Mouse (Mus musculus) olfactory bulb, adult 2 months (tissue): ENCODE results near the gene Stk10. TPM values are rescaled to one million over a fixed set of nuclear protein-coding genes. Genes with fewer than 3 reads are reported as not detected.

Experiments used
- H3K27ac ChIP-seq: fragments of 200-500 bp; 2 replicates; pipeline ENCODE4 v1.5.1; 2012; ENCODE audit warnings: low read depth, low read length; ENCODE audit not compliant: insufficient read depth
- H3K4me1 ChIP-seq: fragments of 200-500 bp; 2 replicates; pipeline ENCODE4 v1.6.1; 2012; ENCODE audit warnings: low read length; ENCODE audit not compliant: control insufficient read depth, insufficient read depth
- H3K4me3 ChIP-seq: fragments of 200-500 bp; 2 replicates; pipeline ENCODE4 v1.5.1; 2012; ENCODE audit warnings: mild to moderate bottlenecking, low read depth, low read length, moderate library complexity; ENCODE audit not compliant: insufficient read depth
- CTCF ChIP-seq: fragments of 200-500 bp; IDR thresholded peaks from 2 replicates; pipeline ENCODE4 v1.5.1; 2012; ENCODE audit warnings: low read depth, mild to moderate bottlenecking, low read length, moderate library complexity; ENCODE audit not compliant: insufficient read depth
- POLR2A ChIP-seq: fragments of 200-500 bp; IDR thresholded peaks from 2 replicates; pipeline ENCODE4 v1.6.1; 2012; ENCODE audit warnings: mild to moderate bottlenecking, low read depth, low read length, moderate library complexity; ENCODE audit not compliant: insufficient read depth
- WGBS: fragments of 180-500 bp; shearing (Covaris S2); methylation state at CpG from one replicate; pipeline ENCODE4 v1.1.7; 2018; 5-methylcytosine and 5-hydroxymethylcytosine counted together
- polyA plus RNA-seq: library from polyadenylated mRNA; stranded (reverse); fragments of >200 nt; gene quantifications from 2 replicates; pipeline ENCODE4 v1.2.4, GENCODE M21; 2012; ENCODE audit warnings: low replicate concordance; ENCODE audit not compliant: missing spikeins, insufficient read depth, insufficient read length

Gene Stk10
- polyA plus RNA-seq, 1 experiment: not detected

DNA sequence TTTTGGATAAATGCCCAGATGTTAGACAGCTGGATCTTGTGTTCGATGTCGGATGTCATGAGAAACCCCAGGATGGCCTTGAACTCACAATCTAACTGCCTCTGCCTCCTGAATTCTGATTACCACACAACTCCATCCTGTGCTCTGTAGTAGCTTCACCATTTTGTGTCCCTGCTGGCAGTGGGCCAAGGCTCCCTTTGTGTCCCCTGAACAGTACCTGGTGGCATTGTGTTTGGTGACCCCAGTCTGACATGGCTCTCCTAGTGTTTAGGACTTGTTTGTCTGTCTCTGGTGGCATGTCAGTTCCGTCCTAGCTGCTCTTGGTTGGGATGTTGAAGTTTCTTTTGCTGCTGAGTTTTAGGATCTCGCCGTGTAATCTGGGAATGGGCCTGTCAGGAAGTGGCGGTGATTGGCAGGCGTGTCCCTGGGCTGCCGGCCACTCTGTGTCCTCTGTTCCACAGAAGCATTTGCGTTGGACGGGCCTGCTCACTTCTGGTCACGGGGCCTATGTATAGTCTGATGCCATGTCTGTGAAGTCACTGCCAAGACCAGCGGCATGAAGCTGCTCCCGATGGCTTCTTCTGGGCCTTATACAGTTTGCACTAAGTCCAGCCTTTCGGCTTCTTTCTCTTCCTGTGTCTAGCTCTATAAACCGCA is 35.7 kb downstream of the Stk10 start:
- H3K27ac ChIP-seq: no peak overlapping the region
- TF ChIP-seq CTCF (no peak), POLR2A (no peak)
- 92% methylated on average over 15 of the region's 15 CpGs for WGBS
- H3K4me1 ChIP-seq: 0 out of 2 replicates have a peak, but pooled peaks cover 2% of the 10 kb centered on the region
- no peak overlapping the region for H3K4me3 ChIP-seq

DNA sequence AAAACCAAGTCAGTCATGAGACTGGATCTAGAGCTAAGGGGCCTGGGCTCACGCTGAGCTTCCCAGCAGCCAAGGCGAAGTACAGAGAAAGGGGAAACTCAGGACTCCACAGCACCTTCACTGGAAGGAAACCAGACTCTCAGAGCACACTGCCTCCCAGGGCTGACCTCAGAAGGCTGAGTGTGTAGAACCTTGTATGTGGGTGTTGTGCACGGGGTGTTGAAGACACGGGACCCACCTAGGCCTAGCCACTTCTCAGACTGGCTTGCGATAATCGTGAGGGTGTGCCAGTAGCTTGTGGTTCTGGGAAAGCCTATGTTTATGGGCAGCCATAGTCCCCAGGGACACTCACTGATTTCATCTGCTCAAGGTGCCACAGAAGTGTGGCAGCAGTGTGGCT is 38.0 kb downstream of the Stk10 start:
- 93% methylated on average over 6 of the region's 6 CpGs for WGBS

DNA sequence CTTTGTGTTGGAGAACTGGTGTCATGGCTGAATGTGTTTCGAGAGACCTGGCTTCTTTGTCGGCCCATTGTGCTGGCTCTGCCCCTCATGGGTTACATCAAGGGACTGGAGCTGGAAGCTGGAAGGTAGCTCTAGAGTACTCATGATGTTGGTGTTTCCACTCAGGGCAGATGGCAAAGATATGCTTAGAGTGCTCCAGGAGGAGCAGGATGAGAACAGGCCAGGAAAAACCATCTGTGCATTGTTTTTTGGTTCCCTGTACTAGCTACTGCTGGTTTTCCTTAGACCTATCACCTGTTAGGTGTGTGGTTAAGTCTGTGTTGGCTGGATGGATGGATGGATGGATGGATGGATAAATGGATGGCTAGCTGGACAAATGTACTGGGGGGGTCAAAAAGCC is 40.6 kb downstream of the Stk10 start:
- no peak overlapping the region for H3K4me3 ChIP-seq
- no peak overlapping the region for H3K27ac ChIP-seq
- 94% methylated on average over 2 of the region's 2 CpGs for WGBS
- TF ChIP-seq CTCF (no peak), POLR2A (no peak)
- H3K4me1 ChIP-seq: no peaks in the 10 kb centered on the region

More for the DNA sequence above, 38.0 kb downstream of the Stk10 start:
- TF ChIP-seq POLR2A (no peak), CTCF (no peak)
- no peaks in the 10 kb centered on the region for H3K4me1 ChIP-seq
- no peak overlapping the region for H3K27ac ChIP-seq
- no peak overlapping the region for H3K4me3 ChIP-seq

DNA sequence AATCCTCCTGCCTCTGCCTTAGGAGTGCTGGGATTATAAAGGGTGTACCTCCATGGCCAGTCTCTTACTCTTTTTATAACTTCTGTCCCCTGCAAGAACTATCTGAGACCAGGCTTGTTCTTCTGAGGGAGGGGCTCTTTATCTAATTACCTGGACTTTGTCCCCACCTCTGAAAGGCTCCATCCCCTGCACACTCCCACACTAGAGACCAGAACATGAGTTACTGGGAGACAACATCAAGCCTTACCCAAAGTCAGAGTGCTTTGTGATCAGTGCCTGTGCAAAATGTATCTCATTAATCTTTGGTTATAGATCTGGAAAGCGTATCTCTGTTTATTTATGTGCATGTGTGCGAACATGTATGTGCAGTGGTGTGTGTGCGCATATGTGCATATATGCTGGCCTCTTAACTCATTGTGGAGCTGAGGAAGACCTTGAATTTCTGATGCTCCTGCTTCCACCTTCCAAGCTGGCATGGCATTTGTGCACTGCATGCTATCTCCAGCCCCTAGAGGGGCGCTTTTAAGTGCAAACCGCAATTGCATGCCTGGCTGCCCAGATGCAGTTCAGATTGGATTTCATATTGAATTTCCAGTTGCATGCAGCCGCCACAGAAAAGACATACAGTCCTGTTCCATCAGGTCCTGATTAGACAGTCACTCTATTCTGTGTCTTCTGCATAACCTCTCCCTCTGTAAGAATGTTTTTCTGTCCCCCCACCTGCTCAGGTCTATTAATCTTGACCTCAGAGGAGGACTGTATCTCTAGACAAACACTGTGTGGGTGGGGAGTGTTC is 43.1 kb downstream of the Stk10 start:
- 91% methylated on average over 6 of the region's 6 CpGs for WGBS
- no peaks in the 10 kb centered on the region for H3K4me1 ChIP-seq
- H3K27ac ChIP-seq: no peak overlapping the region
- no peak overlapping the region for H3K4me3 ChIP-seq
- TF ChIP-seq CTCF (no peak), POLR2A (no peak)

DNA sequence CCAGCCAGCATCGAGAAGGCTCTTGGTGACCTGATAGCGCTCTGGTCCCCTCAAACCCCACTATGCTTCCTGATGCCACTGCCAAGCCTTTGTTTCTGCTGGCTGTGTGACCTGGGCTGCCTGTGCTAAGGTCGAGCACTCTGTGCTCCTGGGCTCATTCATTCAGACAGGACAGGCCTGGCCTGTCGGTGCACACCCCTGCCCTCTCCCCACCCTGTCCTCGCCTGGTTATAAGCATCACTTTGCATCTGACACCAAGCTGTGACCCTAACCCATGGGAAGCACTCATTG is 43.6 kb downstream of the Stk10 start:
- TF ChIP-seq CTCF (no peak), POLR2A (no peak)
- Histone ChIP-seq H3K27ac (no peak overlapping the region), H3K4me3 (no peak overlapping the region), H3K4me1 (no peaks in the 10 kb centered on the region)
- 80% methylated on average over 5 of the region's 5 CpGs for WGBS

DNA sequence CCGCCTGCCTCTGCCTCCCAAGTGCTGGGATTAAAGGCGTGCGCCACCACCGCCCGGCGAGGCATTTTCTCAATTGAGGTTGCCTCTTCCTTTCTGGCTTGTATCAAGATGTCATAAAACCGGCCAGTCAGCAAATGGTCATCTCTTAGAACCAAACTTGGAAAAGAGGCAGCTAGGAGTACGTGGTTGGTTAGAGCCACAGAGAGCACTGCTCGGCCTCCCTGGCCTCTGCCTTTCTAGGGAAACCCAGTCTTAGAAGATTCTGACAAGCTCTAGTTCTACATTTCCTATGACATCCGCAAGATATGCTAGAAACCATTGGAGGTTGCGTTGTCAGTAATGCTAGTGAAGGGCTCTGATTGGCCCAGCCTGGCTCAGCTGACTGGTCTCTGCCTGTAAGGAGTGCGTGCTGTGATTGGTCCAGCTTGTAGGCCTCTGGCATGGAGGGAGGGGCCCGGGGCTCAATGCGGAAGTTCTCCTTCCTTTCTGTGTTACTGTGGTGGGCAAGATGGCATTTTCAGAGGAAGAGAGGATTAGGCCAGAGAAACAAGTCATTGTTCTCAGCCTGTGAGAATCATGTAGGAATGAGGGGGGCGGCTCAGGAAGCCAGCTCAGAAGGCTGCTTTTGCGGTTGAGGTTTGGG is 47.3 kb downstream of the Stk10 start:
- Histone ChIP-seq H3K4me1 (no peaks in the 10 kb centered on the region), H3K27ac (no peak overlapping the region), H3K4me3 (no peak overlapping the region)
- TF ChIP-seq POLR2A (no peak), CTCF (no peak)
- WGBS: 86% methylated on average over 16 of the region's 16 CpGs

DNA sequence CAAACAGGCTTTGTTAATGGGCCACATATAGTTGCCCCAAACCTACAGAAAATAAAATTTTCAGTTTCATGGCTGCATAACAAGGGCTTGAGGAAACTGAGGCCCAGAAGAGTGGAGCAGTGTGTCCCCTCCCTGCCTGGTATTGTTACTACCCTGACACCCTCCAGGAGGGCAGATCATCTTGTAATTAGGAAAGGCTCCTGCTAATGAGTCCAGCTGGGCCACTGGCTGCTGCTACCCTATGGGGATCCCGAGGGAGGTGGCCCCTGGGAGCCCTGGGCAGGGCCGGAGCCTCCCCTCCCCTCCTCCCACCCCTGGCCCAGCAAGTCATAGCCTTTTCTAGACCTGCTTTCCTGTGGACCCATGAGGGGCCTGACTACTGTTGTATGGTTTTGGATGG is 47.9 kb downstream of the Stk10 start:
- TF ChIP-seq POLR2A (no peak), CTCF (no peak)
- no peak overlapping the region for H3K27ac ChIP-seq
- WGBS: 59% methylated on average over 2 of the region's 2 CpGs

DNA sequence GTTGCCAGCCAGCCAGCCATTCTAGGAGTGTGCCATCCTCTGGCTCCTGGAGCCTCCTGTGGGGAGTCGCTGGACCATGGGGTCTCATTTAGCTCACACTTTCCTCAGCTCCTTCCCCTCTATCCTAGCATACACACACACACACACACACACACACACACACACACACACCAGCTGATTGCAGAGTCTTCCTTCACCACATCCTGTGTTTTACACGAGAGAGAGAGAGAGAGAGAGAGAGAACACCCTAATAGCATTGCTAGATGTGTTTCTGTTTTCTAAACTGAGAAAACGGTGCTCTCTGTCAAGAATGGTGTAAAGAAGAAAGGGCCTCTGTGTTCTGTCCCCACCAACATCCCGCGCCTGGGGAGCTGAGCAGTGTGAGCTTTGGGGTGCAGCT is 49.7 kb downstream of the Stk10 start:
- TF ChIP-seq CTCF: no peak
- TF ChIP-seq POLR2A: no peak
- Histone ChIP-seq H3K4me3 (no peak overlapping the region), H3K27ac (no peak overlapping the region), H3K4me1 (no peaks in the 10 kb centered on the region)
- 53% methylated on average over 5 of the region's 5 CpGs for WGBS

More for the DNA sequence above, 47.9 kb downstream of the Stk10 start:
- Histone ChIP-seq H3K4me1 (no peaks in the 10 kb centered on the region), H3K4me3 (no peak overlapping the region)

DNA sequence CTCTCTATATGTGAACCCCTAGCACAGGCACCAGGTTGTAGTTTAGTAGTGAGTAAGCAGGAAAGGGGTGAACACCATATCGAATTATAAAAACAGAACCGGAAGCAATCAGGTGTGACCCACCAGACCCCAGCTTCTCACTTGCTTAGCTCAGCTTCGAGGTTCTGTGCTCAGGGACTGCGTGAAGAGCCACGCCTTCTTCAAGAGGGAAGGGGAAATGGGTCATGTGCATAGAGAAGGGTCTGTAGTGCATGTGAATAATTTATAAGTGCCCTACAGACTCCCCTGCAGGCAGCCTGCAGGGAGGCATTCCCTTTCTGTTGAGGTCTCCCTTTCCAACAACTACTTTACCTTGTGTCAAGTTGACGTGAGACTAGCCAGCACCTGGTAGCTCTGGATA is 52.9 kb downstream of the Stk10 start:
- Histone ChIP-seq H3K4me3 (no peak overlapping the region), H3K4me1 (no peaks in the 10 kb centered on the region; the same call in 1 of the 2 replicates), H3K27ac (no peak overlapping the region)
- 89% methylated on average over 6 of the region's 6 CpGs for WGBS
- no peak for TF ChIP-seq POLR2A
- no peak for TF ChIP-seq CTCF
